Mouse (Mus musculus) myocyte (in vitro differentiated cells): ENCODE measurements around the gene Ccdc57.

Source experiments
- E2F4 ChIP-seq: IDR thresholded peaks from one replicate; pipeline ENCODE4 v1.6.1; 2011; ENCODE audit warnings: mild to moderate bottlenecking, control low read depth, moderate library complexity; ENCODE audit not compliant: insufficient read depth
- MYOG ChIP-seq, 3 experiments: IDR thresholded peaks; one replicate each; pipeline ENCODE4 v1.6.1; 2011; ENCODE audit warnings: control low read depth in 2 of 3, low read depth in 2 of 3, mild to moderate bottlenecking in 2 of 3; ENCODE audit not compliant: insufficient read length in 2 of 3, control insufficient read depth in 1 of 3, insufficient read depth in 1 of 3
- POLR2A ChIP-seq: IDR thresholded peaks from one replicate; pipeline ENCODE4 v1.6.1; 2011; ENCODE audit warnings: low read depth, mild to moderate bottlenecking, control low read depth, moderate library complexity; ENCODE audit not compliant: insufficient read length
- POLR2AphosphoS2 ChIP-seq: IDR thresholded peaks from one replicate; pipeline ENCODE4 v1.6.1; 2011; ENCODE audit warnings: low read depth, control low read depth; ENCODE audit not compliant: insufficient read length

GRCm38 (mm10) chr11:120873206-120873605, 59.5 kb downstream of the Ccdc57 start:
- TF ChIP-seq POLR2A: no peak
- TF ChIP-seq E2F4: no peak
- TF ChIP-seq POLR2AphosphoS2: no peak
- TF ChIP-seq MYOG (IDR thresholded peaks at IDR 0.05; ENCODE audit: control insufficient read depth in 1 of 3, insufficient read depth in 1 of 3, insufficient read length in 2 of 3, low read depth in 2 of 3): no peak
